Mouse (Mus musculus) frontal cortex, postnatal 10 days (tissue): Measurements from ENCODE around the gene Acsl1.
"Not testable (repeated sequence)": the region's sequence is repeated elsewhere in the genome, so short reads cannot be mapped to it uniquely, and the experiment has no call there.

ENCODE experiments used
- DNase-seq, 2 experiments: peaks; one replicate each; pipeline ENCODE4 v3.0.0; 2022; ENCODE audit warnings: low spot score in 2 of 2, mixed read lengths in 1 of 2

Acsl1 gene

DNA sequence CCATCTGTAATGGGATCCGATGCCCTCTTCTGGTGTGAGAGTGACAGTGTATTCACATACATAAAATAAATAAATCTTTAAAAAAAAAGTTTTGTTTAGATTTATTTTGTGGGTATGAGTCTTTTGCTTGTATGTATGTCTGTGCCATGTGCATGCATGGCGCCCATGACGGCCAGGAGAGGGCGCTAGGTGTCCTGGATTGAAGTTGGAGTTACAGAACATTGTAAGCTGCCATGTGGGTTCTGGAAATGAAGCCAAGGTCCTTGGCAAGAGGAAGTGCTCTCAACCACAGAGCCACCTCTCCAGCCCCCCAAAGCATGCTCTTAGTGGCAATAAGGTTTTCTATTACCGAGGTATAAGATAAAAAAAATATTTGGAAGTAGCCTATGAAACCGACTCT, 88.6 kb downstream of the Acsl1 start:
- DNase-seq: no peak

DNA sequence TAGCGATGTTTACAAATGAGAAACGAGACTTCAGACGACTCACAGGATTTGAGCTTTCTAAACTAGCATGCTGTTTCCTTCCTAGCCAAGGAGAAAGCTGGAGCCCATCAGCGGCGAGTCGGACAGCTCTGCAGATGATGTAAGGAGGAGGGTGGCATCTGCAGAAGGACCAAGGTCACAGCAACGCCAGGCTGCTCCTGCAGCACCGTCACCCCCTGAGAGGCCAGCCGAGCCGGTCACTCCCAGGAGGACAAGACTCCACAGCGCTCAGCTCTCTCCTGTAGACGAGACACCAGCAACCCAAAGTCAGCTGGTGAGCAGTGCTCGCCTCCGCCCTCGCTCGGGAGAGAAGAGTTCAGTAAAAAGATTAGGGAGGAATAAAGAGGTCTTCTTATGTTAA, 91.5 kb downstream of the Acsl1 start:
- no peak for DNase-seq

DNA sequence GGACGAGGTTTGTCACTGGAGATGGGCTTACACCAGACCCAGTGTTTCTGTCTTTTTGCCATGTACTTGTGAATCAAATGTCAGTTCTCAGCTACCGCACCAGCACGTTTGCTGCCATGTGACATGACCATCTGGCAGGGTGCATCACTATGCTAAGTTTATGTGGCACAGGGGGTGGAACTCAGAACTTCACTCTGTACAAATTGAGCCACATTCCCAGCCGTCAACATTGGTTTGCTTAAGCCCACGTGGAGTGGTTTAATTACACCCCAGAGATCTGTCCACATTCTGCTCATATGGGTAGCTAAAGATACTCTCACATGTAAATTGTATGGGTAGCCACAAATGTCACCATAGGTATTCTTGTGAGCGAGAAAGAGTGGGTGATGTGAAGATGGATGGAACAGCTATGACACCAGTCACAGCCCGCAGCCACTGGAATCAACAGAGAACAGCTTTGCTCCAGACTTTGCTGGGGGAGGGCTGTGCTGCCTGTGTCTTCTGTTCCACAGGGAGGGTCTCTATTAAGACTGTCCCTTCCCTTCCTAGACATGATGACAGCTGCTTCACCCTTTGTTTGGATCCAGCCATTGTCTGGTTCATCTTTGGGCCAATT, 96.2 kb downstream of the Acsl1 start:
- peak; percentile 52 to 78 for DNase-seq

DNA sequence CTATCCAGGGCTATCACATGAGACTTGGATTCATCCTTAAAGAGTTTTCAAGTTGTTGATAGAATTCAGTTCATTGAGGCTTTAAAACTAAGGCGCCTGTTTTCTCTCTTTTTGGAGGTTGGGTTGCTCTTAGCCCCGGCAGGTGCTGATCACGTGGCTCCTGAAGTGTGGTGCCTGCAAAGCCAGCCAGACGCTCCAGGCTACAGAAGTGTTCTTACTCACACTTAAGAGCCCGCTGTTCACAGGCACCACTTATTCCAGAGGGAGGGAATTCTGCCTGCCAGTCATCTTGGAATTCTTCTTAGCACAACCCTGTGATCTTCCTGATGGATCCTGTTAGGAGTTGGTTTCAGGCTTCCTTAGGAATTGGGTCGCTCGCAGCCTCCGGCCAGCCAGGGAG, 97.1 kb downstream of the Acsl1 start:
- DNase-seq: no peak

DNA sequence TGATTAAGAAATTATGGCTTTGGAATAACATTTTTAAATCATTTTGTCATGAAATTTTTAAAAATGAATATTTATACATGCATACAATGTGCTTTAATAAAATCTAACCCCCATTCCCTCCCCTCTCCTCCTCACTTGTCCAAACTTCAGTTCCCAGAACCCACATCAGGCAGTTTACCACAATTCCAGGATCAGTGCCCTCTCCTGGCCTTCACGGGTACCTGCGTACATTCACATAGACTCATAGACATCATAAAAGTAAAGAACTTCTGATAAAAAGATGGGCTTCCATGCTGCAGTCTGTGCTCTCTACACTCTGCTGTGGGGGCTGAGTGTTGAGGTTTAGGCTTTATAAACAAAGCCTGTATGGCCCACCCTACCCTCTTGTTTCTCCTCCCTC, 98.1 kb downstream of the Acsl1 start:
- no peak for DNase-seq

DNA sequence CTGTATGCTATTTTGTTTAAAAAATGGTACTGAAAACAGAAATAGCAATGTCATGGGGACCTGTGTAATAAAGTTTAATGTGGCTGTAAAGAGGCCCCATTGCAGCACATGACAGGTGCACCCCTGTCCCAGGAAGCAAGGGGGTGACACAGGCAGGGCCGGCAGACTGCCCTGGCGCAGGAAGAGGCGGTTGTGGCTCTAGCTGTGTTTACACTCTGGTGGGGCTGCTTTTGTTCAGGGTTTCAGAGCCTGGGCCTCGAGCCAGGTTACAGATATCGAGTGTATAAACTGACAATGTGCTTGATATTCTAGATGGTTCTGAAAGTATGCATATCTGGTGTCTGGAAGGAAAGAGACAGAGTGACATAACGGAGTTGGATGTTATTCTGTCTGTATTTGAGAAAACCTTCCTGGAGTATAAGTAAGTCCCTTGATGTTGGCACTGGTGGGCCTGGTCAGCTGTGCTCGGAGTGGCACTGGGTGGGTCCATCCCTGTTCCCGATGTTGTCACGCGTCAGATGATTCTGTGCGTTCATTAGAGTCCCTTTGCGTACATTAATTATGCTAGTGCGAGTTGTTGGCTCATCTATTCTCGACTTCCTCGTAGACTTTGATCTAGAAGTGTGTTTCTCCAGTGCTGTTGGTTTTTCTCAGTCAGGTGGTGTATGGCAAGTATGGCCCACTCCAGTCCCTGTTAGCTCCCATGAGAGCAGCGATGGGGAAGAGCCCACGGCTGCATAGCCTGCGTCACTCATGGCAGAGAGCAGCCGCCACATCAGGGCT, 99.0 kb downstream of the Acsl1 start:
- no peak for DNase-seq

DNA sequence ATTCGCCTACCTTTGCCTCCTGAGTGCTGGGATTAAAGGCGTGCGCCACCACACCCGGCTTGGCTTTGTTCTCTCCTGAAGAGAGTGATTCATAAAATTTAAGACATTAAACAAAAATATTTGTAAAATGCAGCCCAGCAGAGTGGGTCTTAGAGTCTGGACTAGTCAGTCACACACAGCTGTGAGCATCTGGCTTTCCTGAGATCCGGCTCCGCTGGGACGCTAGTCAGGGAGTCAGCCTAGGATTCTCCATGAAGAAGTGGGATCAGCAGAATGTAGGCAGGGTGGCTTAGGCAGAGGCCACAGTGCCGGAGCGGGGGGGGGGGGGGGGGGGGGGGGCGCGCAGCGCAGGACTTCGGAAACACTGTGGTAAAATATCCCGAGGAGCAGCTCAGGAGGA, 99.8 kb downstream of the Acsl1 start:
- no peak for DNase-seq

DNA sequence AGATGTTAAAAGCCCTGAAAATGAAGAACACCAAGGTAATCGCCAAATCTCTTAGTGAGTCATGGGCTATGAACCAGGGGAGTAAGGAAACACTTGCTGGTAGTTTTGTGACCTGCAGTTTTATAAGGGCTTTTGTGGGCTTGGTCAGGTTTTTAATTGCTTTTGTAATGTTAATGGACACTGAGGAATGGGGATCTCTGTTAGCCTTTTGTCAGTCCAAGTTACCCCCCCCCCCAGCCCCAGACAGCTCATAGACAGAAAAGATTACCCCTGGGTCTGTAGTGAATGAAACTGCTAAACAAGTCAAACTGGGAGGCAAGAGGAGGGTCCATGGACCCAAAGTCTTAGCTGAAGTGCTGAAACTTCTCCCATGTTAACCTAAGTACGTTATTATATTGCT, 102.6 kb downstream of the Acsl1 start:
- DNase-seq: no peak

DNA sequence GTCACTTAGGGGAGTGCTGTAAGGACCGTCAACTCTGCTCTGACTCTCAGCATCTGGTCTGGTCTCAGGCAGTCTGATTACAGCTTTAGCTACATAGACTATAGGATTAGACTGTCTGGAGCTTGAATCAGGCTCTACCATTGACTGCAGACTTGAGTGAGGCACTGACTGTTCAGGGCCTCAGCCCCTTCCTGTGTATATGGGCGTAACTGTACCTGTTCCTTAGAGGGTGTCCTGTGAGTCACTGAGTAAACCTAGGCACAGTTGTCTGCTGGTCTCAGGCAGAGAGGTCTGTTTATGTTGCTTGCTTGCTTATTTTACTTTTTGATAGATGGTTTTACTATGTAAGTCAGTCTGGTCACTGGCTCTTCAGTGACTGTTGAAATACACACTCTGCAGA, 103.1 kb downstream of the Acsl1 start:
- no peak for DNase-seq

DNA sequence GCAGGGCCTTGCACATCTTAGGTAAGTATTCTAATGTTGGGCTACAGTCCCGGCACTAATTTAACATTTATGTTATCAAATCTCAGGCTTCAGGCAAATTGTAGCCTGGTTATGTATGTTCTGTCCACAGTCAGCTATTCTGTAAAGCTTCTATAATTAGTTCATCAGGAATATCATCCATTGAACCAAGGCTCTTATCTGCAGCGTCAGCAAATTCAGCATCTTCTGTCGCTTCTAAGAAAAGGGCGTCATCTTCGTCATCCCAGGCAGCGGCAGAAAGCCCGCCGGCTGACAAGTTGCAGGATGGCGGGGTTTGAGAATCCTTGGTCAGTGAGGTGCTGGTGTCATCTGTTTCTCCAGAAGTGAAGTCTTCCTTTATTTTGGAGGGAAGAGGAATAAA, 108.0 kb downstream of the Acsl1 start:
- DNase-seq: no peak

DNA sequence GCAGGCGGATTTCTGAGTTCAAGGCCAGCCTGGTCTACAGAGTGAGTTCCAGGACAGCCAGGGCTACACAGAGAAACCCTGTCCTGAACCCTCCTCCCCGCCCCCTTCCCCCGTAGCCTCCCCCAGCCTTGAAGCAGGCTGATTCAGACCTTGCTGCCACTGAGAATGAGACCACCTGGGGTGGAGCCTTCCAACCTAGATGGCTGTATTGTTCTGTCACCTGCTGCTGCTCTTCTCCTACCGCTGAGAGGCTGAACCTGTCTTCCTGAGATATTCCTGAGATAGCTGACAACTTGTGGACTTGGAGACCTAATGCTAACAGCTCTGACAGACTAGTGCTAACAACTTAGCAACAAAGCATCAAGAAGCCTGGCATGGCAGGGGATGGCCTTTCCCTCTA, 113.5 kb downstream of the Acsl1 start:
- DNase-seq: not testable (repeated sequence)

DNA sequence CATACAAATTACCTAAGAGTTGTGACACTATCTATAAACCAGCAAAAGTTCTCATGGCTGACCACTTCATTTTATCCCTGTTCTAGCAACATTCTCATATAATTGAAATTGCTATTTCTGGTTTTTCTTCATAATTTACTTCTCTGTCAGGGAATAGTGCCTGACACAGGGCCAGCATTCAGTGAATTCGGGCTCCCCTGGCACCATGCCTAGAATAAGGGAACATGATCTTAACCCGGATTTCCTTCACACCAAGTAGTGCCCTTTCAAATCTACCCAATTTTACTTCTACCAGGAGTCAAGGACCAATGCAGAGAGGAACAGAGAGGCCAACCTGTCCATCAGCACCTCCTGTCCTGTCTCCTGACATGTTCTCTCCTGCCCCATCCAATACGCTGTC, 114.7 kb downstream of the Acsl1 start:
- DNase-seq: no peak
